Mouse (Mus musculus): ENCODE measurements around the gene Ccdc125.
A peak's percentile ranks its signal among the peaks of the same experiment; 100 is the strongest.

The Ccdc125 gene

GRCm38 (mm10) chr13:100669291-100670022 is at the start of gene Ccdc125:
Ccdc125 (plus strand) TSS chr13:100669717.
- DNase-seq (ENCODE audit: inconsistent age in 2 of 2, low spot score in 1 of 2): peak; percentile 18 to 71

- no peak for DNase-seq (ENCODE audit: inconsistent age in 2 of 2, low spot score in 1 of 2)
Observed at GRCm38 (mm10) chr13:100622241-100622640, 47.3 kb upstream of the Ccdc125 start.

GRCm38 (mm10) chr13:100634106-100634691 is 35.3 kb upstream of the Ccdc125 start:
- DNase-seq (ENCODE audit: inconsistent age in 2 of 2, low spot score in 1 of 2): no peak

- no peak for DNase-seq (ENCODE audit: inconsistent age in 2 of 2, low spot score in 1 of 2)
Observed at GRCm38 (mm10) chr13:100642471-100643209, 26.9 kb upstream of the Ccdc125 start.

- no peak for DNase-seq (ENCODE audit: inconsistent age in 2 of 2, low spot score in 1 of 2)
Observed at GRCm38 (mm10) chr13:100648223-100648622, 21.3 kb upstream of the Ccdc125 start.

GRCm38 (mm10) chr13:100650550-100651438 is 18.7 kb upstream of the Ccdc125 start, which contains the start of the genes Ak6 and Rad17:
Ak6 (plus strand) TSS chr13:100650979.
Rad17 (minus strand) TSS chr13:100651051.
- peak; percentile 95 to 99 for DNase-seq (ENCODE audit: inconsistent age in 2 of 2, low spot score in 1 of 2)

- DNase-seq (ENCODE audit: inconsistent age in 2 of 2, low spot score in 1 of 2): no peak
Observed at GRCm38 (mm10) chr13:100651439-100652186, 17.9 kb upstream of the Ccdc125 start, which contains the start of gene Taf9. Taf9 (plus strand) TSS chr13:100651579.

GRCm38 (mm10) chr13:100658091-100658490 is 11.4 kb upstream of the Ccdc125 start:
- no peak for DNase-seq (ENCODE audit: inconsistent age in 2 of 2, low spot score in 1 of 2)

- DNase-seq (ENCODE audit: inconsistent age in 2 of 2, low spot score in 1 of 2): peak; percentile 31 to 72
Observed at GRCm38 (mm10) chr13:100659864-100660456, 9.6 kb upstream of the Ccdc125 start.

GRCm38 (mm10) chr13:100670181-100670741 is 744 bp downstream of the Ccdc125 start:
- DNase-seq (ENCODE audit: inconsistent age in 2 of 2, low spot score in 1 of 2): no peak

- DNase-seq (ENCODE audit: inconsistent age in 2 of 2, low spot score in 1 of 2): no peak
Observed at GRCm38 (mm10) chr13:100675936-100676635, 6.6 kb downstream of the Ccdc125 start.

- no peak for DNase-seq (ENCODE audit: inconsistent age in 2 of 2, low spot score in 1 of 2)
Observed at GRCm38 (mm10) chr13:100681615-100682014, 12.1 kb downstream of the Ccdc125 start.

GRCm38 (mm10) chr13:100682837-100683236 is 13.3 kb downstream of the Ccdc125 start:
- no peak for DNase-seq (ENCODE audit: inconsistent age in 2 of 2, low spot score in 1 of 2)

GRCm38 (mm10) chr13:100684355-100684754 is 14.8 kb downstream of the Ccdc125 start:
- DNase-seq (ENCODE audit: inconsistent age in 2 of 2, low spot score in 1 of 2): no peak

- DNase-seq (ENCODE audit: inconsistent age in 2 of 2, low spot score in 1 of 2): no peak
Observed at GRCm38 (mm10) chr13:100687513-100687912, 18.0 kb downstream of the Ccdc125 start.

- no peak for DNase-seq (ENCODE audit: inconsistent age in 2 of 2, low spot score in 1 of 2)
Observed at GRCm38 (mm10) chr13:100697541-100697940, 28.0 kb downstream of the Ccdc125 start.

GRCm38 (mm10) chr13:100698866-100699265 is 29.3 kb downstream of the Ccdc125 start:
- DNase-seq (ENCODE audit: inconsistent age in 2 of 2, low spot score in 1 of 2): no peak

GRCm38 (mm10) chr13:100703468-100703867 is 34.0 kb downstream of the Ccdc125 start:
- no peak for DNase-seq (ENCODE audit: inconsistent age in 2 of 2, low spot score in 1 of 2)

GRCm38 (mm10) chr13:100706206-100706605 is 36.7 kb downstream of the Ccdc125 start:
- no peak for DNase-seq (ENCODE audit: inconsistent age in 2 of 2, low spot score in 1 of 2)
